Mouse (Mus musculus) intestine, embryonic 15.5 days (tissue): ENCODE results near the gene 4930426L09Rik. TPM values are rescaled to one million over a fixed set of nuclear protein-coding genes. Genes with fewer than 3 reads are reported as not detected.

Source experiments
- ATAC-seq: fragments of 200-750 bp; cut with Nextera tagmentation; 2 replicates; pipeline ENCODE4 v1.8.0; 2017; ENCODE audit warnings: moderate TSS enrichment, moderate library complexity
- H3K27ac ChIP-seq: fragments of 300-500 bp; sonication (generic); 2 replicates; pipeline ENCODE4 v1.5.1; 2015; ENCODE audit warnings: mild to moderate bottlenecking, inconsistent platforms
- H3K27me3 ChIP-seq: fragments of 300-500 bp; sonication (generic); replicated peaks from 2 replicates; pipeline ENCODE4 v1.6.1; 2015; ENCODE audit warnings: inconsistent platforms
- H3K36me3 ChIP-seq: fragments of 300-500 bp; sonication (generic); 2 replicates; pipeline ENCODE4 v1.6.1; 2015; ENCODE audit warnings: inconsistent platforms
- H3K4me1 ChIP-seq: fragments of 300-500 bp; sonication (generic); replicated peaks from 2 replicates; pipeline ENCODE4 v1.6.1; 2015; ENCODE audit warnings: inconsistent platforms
- H3K4me2 ChIP-seq: fragments of 300-500 bp; sonication (generic); replicated peaks from 2 replicates; pipeline ENCODE4 v1.6.1; 2015; ENCODE audit warnings: mild to moderate bottlenecking, inconsistent platforms
- H3K4me3 ChIP-seq: fragments of 300-500 bp; sonication (generic); replicated peaks from 2 replicates; pipeline ENCODE4 v1.5.1; 2015; ENCODE audit warnings: inconsistent platforms
- H3K9ac ChIP-seq: fragments of 300-500 bp; sonication (generic); 2 replicates; pipeline ENCODE4 v1.6.1; 2015; ENCODE audit warnings: inconsistent platforms
- H3K9me3 ChIP-seq: fragments of 300-500 bp; sonication (generic); 2 replicates; pipeline ENCODE4 v1.6.1; 2016; ENCODE audit warnings: inconsistent platforms
- WGBS: fragments of 180-500 bp; shearing (Covaris S2); methylation state at CpG from one replicate; pipeline ENCODE4 v1.1.7; 2015; 5-methylcytosine and 5-hydroxymethylcytosine counted together
- polyA plus RNA-seq: library from polyadenylated mRNA; unstranded; fragments of >200 nt; fragmentation: Nextera tagmentation; extraction: Ambion mirVana; gene quantifications from 2 replicates; pipeline ENCODE4 v1.2.1, GENCODE M21; 2015

The 4930426L09Rik gene
- polyA plus RNA-seq, 1 experiment from 2014 or later, result 0.31 TPM

GRCm38 (mm10) chr2:18974882-18975645, 23.1 kb upstream of the 4930426L09Rik start:
- 65% methylated on average over 4 of the region's 4 CpGs for WGBS
- Histone ChIP-seq H3K9ac (no peak overlapping the region), H3K36me3 (no peaks in the 10 kb centered on the region), H3K4me2 (no peak overlapping the region), H3K4me3 (no peak overlapping the region), H3K4me1 (no peaks in the 10 kb centered on the region), H3K27me3 (no peaks in the 10 kb centered on the region), H3K27ac (no peak overlapping the region), H3K9me3 (no peaks in the 10 kb centered on the region; the same call in 1 of the 2 replicates)
- ATAC-seq, result no peak

DNA sequence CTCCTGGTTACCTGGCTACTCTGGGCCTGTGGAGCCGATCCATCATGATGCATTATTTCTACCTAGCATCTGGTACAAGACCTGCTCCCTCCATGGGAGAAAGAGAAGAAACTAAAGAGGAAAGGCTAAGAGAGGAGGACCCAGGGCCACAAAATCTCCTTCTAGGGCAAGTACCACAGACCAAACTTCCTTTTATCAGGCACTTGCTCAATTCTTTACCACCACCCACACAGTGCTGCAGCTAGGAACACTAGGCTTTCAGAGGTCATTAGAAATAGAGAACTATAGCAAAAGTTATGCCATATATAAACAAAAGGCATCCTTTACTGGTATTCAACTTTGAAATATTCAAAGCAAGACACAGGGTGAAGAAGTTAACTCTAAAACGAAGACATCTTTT, 22.0 kb upstream of the 4930426L09Rik start:
- ATAC-seq, result no peak
- H3K4me3 ChIP-seq, result no peak overlapping the region
- H3K9ac ChIP-seq, result no peak overlapping the region
- H3K27me3 ChIP-seq, result no peaks in the 10 kb centered on the region
- H3K27ac ChIP-seq, result no peak overlapping the region
- H3K4me1 ChIP-seq, result no peaks in the 10 kb centered on the region
- H3K9me3 ChIP-seq, result no peaks in the 10 kb centered on the region; the same call in 1 of the 2 replicates
- 73% methylated on average over 2 of the region's 2 CpGs for WGBS
- no peaks in the 10 kb centered on the region for H3K36me3 ChIP-seq
- H3K4me2 ChIP-seq, result no peak overlapping the region

DNA sequence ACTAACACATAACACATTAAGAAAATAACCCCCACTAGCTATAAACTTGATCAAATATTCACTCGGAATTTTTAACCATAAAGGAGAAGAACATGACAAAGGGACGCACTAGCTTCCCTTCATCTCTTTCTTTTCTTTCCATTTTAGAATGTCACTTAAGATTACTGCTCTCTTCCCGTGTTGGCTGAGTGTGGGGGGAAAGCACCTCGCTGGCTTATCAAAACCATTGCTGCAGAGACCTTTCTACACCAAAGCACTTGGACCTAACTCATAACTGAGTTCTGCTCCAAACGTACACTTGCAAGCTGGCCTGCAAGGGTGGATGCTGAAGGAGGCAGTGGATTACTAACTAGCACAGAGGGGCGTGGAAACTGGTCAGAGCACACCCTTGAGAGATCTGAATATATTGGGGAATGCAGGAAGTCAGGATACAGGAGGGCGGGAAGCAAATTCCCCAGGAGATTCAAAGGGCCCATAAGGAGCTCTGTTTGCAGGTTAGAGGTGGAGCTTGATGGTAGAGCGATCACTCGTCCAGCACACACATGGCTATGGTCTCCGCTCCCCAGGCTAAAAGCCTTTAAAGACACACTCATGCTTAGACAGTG, 20.8 kb upstream of the 4930426L09Rik start:
- ATAC-seq, result no peak
- 80% methylated on average over 10 of the region's 10 CpGs for WGBS
- H3K9me3 ChIP-seq, result no peaks in the 10 kb centered on the region; the same call in 1 of the 2 replicates
- no peak overlapping the region for H3K4me2 ChIP-seq
- H3K27me3 ChIP-seq, result no peaks in the 10 kb centered on the region
- H3K4me3 ChIP-seq, result no peak overlapping the region
- no peaks in the 10 kb centered on the region for H3K4me1 ChIP-seq
- no peak overlapping the region for H3K9ac ChIP-seq
- H3K36me3 ChIP-seq, result no peaks in the 10 kb centered on the region
- no peak overlapping the region for H3K27ac ChIP-seq

GRCm38 (mm10) chr2:18979046-18979445, 19.1 kb upstream of the 4930426L09Rik start:
- Histone ChIP-seq H3K27ac (no peak overlapping the region), H3K4me1 (no peaks in the 10 kb centered on the region), H3K27me3 (no peaks in the 10 kb centered on the region), H3K4me3 (no peak overlapping the region), H3K36me3 (no peaks in the 10 kb centered on the region), H3K9me3 (no peaks in the 10 kb centered on the region), H3K9ac (no peak overlapping the region), H3K4me2 (no peak overlapping the region)
- no peak for ATAC-seq
- WGBS, result 82% methylated on average over 4 of the region's 4 CpGs

DNA sequence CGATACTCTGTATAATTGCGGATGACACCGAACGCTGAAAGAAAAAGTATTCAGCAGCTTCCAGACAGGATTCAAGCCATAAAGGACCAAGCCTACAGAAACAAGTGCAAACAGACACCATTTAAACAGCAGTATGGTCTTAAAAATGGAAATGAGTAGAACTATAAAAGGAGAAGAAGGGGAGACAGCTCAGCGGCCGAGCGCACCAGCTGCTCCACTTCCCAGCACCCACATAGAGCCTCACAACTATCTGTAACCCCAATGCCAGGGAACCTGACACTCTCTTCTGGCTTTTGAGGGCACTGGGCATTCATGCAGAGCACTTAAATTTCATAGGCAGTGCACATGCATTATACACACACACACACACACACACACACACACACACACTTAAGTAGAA, 18.5 kb upstream of the 4930426L09Rik start:
- H3K27me3 ChIP-seq, result no peaks in the 10 kb centered on the region
- no peak for ATAC-seq
- no peak overlapping the region for H3K4me2 ChIP-seq
- 78% methylated on average over 7 of the region's 7 CpGs for WGBS
- H3K9me3 ChIP-seq, result no peaks in the 10 kb centered on the region
- no peak overlapping the region for H3K27ac ChIP-seq
- H3K36me3 ChIP-seq, result no peaks in the 10 kb centered on the region
- no peak overlapping the region for H3K9ac ChIP-seq
- no peak overlapping the region for H3K4me3 ChIP-seq
- H3K4me1 ChIP-seq, result no peaks in the 10 kb centered on the region

GRCm38 (mm10) chr2:18982581-18982980, 15.6 kb upstream of the 4930426L09Rik start:
- Histone ChIP-seq H3K4me1 (no peaks in the 10 kb centered on the region), H3K9ac (no peak overlapping the region), H3K4me2 (no peak overlapping the region), H3K27me3 (no peaks in the 10 kb centered on the region), H3K36me3 (no peaks in the 10 kb centered on the region), H3K27ac (no peak overlapping the region), H3K4me3 (no peak overlapping the region), H3K9me3 (no peaks in the 10 kb centered on the region)
- WGBS, result 76% methylated on average over 6 of the region's 6 CpGs
- no peak for ATAC-seq

GRCm38 (mm10) chr2:18983546-18983945, 14.6 kb upstream of the 4930426L09Rik start:
- Histone ChIP-seq H3K27ac (no peak overlapping the region), H3K27me3 (no peaks in the 10 kb centered on the region), H3K4me2 (no peak overlapping the region), H3K36me3 (no peaks in the 10 kb centered on the region), H3K9ac (no peak overlapping the region), H3K4me1 (no peaks in the 10 kb centered on the region), H3K4me3 (no peak overlapping the region), H3K9me3 (no peaks in the 10 kb centered on the region)
- no peak for ATAC-seq

GRCm38 (mm10) chr2:18984095-18984847, 13.9 kb upstream of the 4930426L09Rik start:
- Histone ChIP-seq H3K9me3 (no peaks in the 10 kb centered on the region), H3K27ac (no peak overlapping the region), H3K4me3 (no peak overlapping the region), H3K27me3 (no peaks in the 10 kb centered on the region), H3K9ac (no peak overlapping the region), H3K4me1 (no peaks in the 10 kb centered on the region), H3K36me3 (no peaks in the 10 kb centered on the region), H3K4me2 (no peak overlapping the region)
- ATAC-seq, result no peak
- 93% methylated on average over 15 of the region's 15 CpGs for WGBS

DNA sequence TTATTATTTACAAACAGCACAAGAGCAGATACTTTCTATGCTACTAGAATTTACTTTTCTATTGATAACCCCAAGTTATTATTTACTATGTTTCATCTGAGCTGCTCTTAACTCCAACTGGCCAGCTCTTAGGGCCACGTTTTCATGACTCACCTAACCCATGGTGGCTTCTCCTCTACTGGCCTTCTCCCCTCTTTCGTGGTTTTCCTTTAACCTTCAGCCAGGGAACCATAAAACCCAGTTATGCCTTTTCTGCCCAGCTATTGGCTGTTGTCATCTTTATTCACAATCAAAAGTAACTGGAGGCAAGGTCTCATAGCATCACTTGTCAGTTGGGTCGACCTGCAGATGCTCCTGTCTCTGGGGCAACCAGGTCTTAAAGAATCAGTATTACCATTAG, 12.6 kb upstream of the 4930426L09Rik start:
- no peak overlapping the region for H3K9ac ChIP-seq
- 77% methylated on average over 3 of the region's 3 CpGs for WGBS
- no peaks in the 10 kb centered on the region for H3K36me3 ChIP-seq
- no peaks in the 10 kb centered on the region for H3K9me3 ChIP-seq
- H3K4me3 ChIP-seq, result no peak overlapping the region
- no peaks in the 10 kb centered on the region for H3K4me1 ChIP-seq
- H3K4me2 ChIP-seq, result no peak overlapping the region
- ATAC-seq, result no peak
- H3K27me3 ChIP-seq, result no peaks in the 10 kb centered on the region
- H3K27ac ChIP-seq, result no peak overlapping the region

DNA sequence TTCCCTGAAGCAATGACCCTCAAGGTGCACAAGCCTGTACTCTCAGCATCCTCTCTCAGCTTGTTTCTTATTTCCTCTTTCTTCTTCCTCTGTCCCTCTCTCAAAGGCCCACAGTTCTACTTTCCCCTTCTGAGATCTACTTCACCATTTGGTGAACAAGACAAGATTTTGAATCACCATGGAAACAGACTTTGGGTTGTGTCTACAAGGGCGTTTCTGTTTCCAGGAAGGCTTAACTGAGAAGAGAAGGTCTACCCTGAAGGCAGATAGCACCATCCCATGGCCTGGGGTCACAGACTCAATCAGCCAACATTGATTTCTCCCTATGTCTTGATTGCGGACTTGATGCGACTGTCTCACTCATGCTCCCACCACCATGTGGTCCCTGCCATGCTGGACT, 9.3 kb upstream of the 4930426L09Rik start:
- Histone ChIP-seq H3K27ac (no peak overlapping the region), H3K9ac (no peak overlapping the region), H3K27me3 (no peaks in the 10 kb centered on the region), H3K9me3 (no peaks in the 10 kb centered on the region), H3K4me1 (no peaks in the 10 kb centered on the region), H3K36me3 (no peaks in the 10 kb centered on the region), H3K4me2 (no peak overlapping the region), H3K4me3 (no peak overlapping the region)
- no peak for ATAC-seq
- WGBS, result 88% methylated on average over 3 of the region's 3 CpGs

- 70% methylated on average over 7 of the region's 7 CpGs for WGBS
- Histone ChIP-seq H3K9ac (no peak overlapping the region), H3K27me3 (no peaks in the 10 kb centered on the region), H3K36me3 (no peaks in the 10 kb centered on the region), H3K4me3 (no peak overlapping the region), H3K4me2 (no peak overlapping the region), H3K27ac (no peak overlapping the region), H3K4me1 (0 out of 2 replicates have a peak, but pooled peaks cover 8% of the 10 kb centered on the region), H3K9me3 (no peaks in the 10 kb centered on the region)
- ATAC-seq, result peak; percentile 82
Observed at GRCm38 (mm10) chr2:18992512-18993510, 5.3 kb upstream of the 4930426L09Rik start.
